In the genomic region with DNA sequence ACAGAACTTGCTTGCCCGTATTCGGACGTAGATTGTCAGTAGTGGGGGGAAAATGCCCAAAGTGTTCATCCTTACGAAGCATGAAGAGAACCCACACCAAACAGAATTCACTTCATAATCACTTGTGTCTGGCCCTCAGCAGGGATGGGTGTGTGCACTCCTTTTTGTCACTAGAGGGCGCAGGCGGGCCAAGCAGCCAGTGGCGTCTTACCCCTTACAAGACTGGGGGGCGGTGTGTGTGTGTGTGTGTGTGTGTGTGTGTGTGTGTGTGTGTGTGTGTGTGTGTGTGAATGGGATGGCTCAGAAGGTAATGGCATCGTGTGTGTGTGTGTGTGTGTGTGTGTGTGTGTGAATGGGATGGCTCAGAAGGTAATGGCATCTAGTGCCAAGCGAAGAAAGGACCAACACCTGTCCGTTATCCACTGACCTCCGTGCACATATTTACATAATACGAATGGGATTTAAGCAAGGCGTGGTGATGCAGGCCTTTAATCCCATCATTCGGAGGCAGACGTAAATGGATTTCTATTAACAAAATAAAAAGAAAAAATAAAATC, we compare ENCODE assay signal across 8 mouse cellular contexts. TPM values are rescaled to one million over a fixed set of nuclear protein-coding genes. Genes with fewer than 3 reads are reported as not detected.
DNase-seq lines count a peak whose midpoint lies in the region; ATAC-seq and TF ChIP-seq lines count a peak whose summit lies in the region.

A gene (plus strand): TSS at position 252 of the 557 bp plus-strand sequence.

- H3K27me3 ChIP-seq in hindbrain, embryonic 12.5 days: no peaks in the 10 kb centered on the region
- no peaks in the 10 kb centered on the region for H3K27me3 ChIP-seq in lung, postnatal 0 days (replicated peaks; ENCODE audit: insufficient read depth, low read length)

- no peak for TF ChIP-seq EP300 in lung, postnatal 0 days (IDR thresholded peaks at IDR 0.05)

- H3K4me2 ChIP-seq in hindbrain, embryonic 12.5 days (replicated peaks): peak within 1 kb of the TSS; percentile 75
- peak within 1 kb of the TSS; percentile 75 for H3K4me2 ChIP-seq in lung, postnatal 0 days (replicated peaks; ENCODE audit: low read depth, low read length)

- H3K4me1 ChIP-seq in hindbrain, embryonic 12.5 days: peaks cover 14% of the 10 kb centered on the region
- H3K4me1 ChIP-seq in lung, postnatal 0 days (ENCODE audit: insufficient read depth, low read depth, low read length): peaks cover 6% of the 10 kb centered on the region; the same call in 1 of the 2 replicates

- ATAC-seq in hindbrain, embryonic 12.5 days (ENCODE audit: low FRiP score): peak; percentile 90
- peak; percentile 90 for ATAC-seq in lung, postnatal 0 days

- H3K36me3 ChIP-seq in hindbrain, embryonic 12.5 days: peaks cover 21% of the 10 kb centered on the region
- H3K36me3 ChIP-seq in lung, postnatal 0 days (ENCODE audit: insufficient read depth, low read length): no peaks in the 10 kb centered on the region

- peak within 1 kb of the TSS; percentile 72 for H3K9ac ChIP-seq in hindbrain, embryonic 12.5 days
- H3K9ac ChIP-seq in lung, postnatal 0 days (replicated peaks; ENCODE audit: low read depth): peak within 1 kb of the TSS; percentile 43; the same call in 1 of the 2 replicates

- peak; percentile 86 for DNase-seq in R1 (ENCODE audit: low read depth, low spot score)
- DNase-seq in cerebellum, postnatal 10 days: peak; percentile 94 to 95
- peak; percentile 73 to 74 for DNase-seq in frontal cortex, postnatal 14 days (ENCODE audit: low spot score in 2 of 2)
- peak; percentile 85 to 86 for DNase-seq in layer of hippocampus, postnatal 10 days (ENCODE audit: low spot score in 2 of 2)
- DNase-seq in lung, postnatal 0 days (ENCODE audit: low spot score): peak; percentile 89
- DNase-seq in ovary, postnatal 14 days (ENCODE audit: low spot score): peak; percentile 59
- peak; percentile 75 to 90 for DNase-seq in thymus, postnatal 10 days (ENCODE audit: low spot score in 2 of 2)

- peak; percentile 95 for TF ChIP-seq CTCF in lung, postnatal 0 days (IDR thresholded peaks at IDR 0.05)

- H3K4me3 ChIP-seq in hindbrain, embryonic 12.5 days: peak within 1 kb of the TSS; percentile 76
- H3K4me3 ChIP-seq in lung, postnatal 0 days (ENCODE audit: low read depth, low read length): peak within 1 kb of the TSS; percentile 71

- H3K9me3 ChIP-seq in hindbrain, embryonic 12.5 days (replicated peaks): no peaks in the 10 kb centered on the region
- H3K9me3 ChIP-seq in lung, postnatal 0 days (ENCODE audit: low read length): no peaks in the 10 kb centered on the region

- 4% methylated on average over 16 of the region's 16 CpGs for WGBS in hindbrain, embryonic 12.5 days
- 1% methylated on average over 15 of the region's 16 CpGs for WGBS in lung, postnatal 0 days

- peak within 1 kb of the TSS; percentile 74 for H3K27ac ChIP-seq in hindbrain, embryonic 12.5 days
- H3K27ac ChIP-seq in lung, postnatal 0 days (ENCODE audit: low read length): no peak within 1 kb of the TSS

RNA-seq across cellular contexts. Expression of the gene that starts here (rescaled TPM):
- polyA plus RNA-seq in hindbrain, embryonic 12.5 days (2016; fragmentation: Nextera tagmentation; extraction: Ambion mirVana): 98.2 and 101 TPM in 2 replicates
- total RNA-seq in layer of hippocampus, postnatal 10 days (2021): 10 to 100 TPM; 71.1 to 77.8 TPM
- 44.0 and 45.0 TPM in 2 replicates for polyA plus RNA-seq in lung, postnatal 0 days (2015; fragmentation: Nextera tagmentation; extraction: Ambion mirVana)
